Mouse (Mus musculus) hindbrain, embryonic 13.5 days (tissue): Measurements from ENCODE around the gene Gpr15. TPM values are rescaled to one million over a fixed set of nuclear protein-coding genes. Genes with fewer than 3 reads are reported as not detected.

Experiments used
- ATAC-seq: fragments of 200-750 bp; cut with Nextera tagmentation; 2 replicates; pipeline ENCODE4 v1.8.0; 2017; ENCODE audit warnings: moderate TSS enrichment; ENCODE audit not compliant: low FRiP score
- H3K27ac ChIP-seq: fragments of 300-500 bp; sonication (generic); 2 replicates; pipeline ENCODE4 v1.5.1; 2015; ENCODE audit warnings: inconsistent platforms, mild to moderate bottlenecking, moderate library complexity
- H3K27me3 ChIP-seq: fragments of 300-500 bp; sonication (generic); 2 replicates; pipeline ENCODE4 v1.6.1; 2015; ENCODE audit warnings: mild to moderate bottlenecking, inconsistent platforms
- H3K36me3 ChIP-seq: fragments of 300-500 bp; sonication (generic); 2 replicates; pipeline ENCODE4 v1.6.1; 2015; ENCODE audit warnings: mild to moderate bottlenecking, inconsistent platforms
- H3K4me1 ChIP-seq: fragments of 300-500 bp; sonication (generic); replicated peaks from 2 replicates; pipeline ENCODE4 v1.6.1; 2015; ENCODE audit warnings: inconsistent platforms
- H3K4me2 ChIP-seq: fragments of 300-500 bp; sonication (generic); 2 replicates; pipeline ENCODE4 v1.6.1; 2015; ENCODE audit warnings: inconsistent platforms, mild to moderate bottlenecking, moderate library complexity
- H3K4me3 ChIP-seq: fragments of 300-500 bp; sonication (generic); 2 replicates; pipeline ENCODE4 v1.5.1; 2015; ENCODE audit warnings: mild to moderate bottlenecking, inconsistent platforms
- H3K9ac ChIP-seq: fragments of 300-500 bp; sonication (generic); 2 replicates; pipeline ENCODE4 v1.6.1; 2015; ENCODE audit warnings: mild to moderate bottlenecking, inconsistent platforms
- H3K9me3 ChIP-seq: fragments of 300-500 bp; sonication (generic); 2 replicates; pipeline ENCODE4 v1.6.1; 2016; ENCODE audit warnings: inconsistent platforms
- WGBS: fragments of 180-500 bp; shearing (Covaris S2); methylation state at CpG from one replicate; pipeline ENCODE4 v1.1.7; 2015; 5-methylcytosine and 5-hydroxymethylcytosine counted together
- polyA plus RNA-seq: library from polyadenylated mRNA; unstranded; fragments of >200 nt; fragmentation: Nextera tagmentation; extraction: Ambion mirVana; gene quantifications from 2 replicates; pipeline ENCODE4 v1.2.1, GENCODE M21; 2015

The Gpr15 gene
- polyA plus RNA-seq, 1 experiment from 2014 or later = not detected

GRCm38 (mm10) chr16:58697261-58697660 is 21.6 kb downstream of the Gpr15 start:
- Histone ChIP-seq H3K4me2 (no peak overlapping the region), H3K9ac (no peak overlapping the region), H3K9me3 (no peaks in the 10 kb centered on the region), H3K4me3 (no peak overlapping the region), H3K4me1 (no peaks in the 10 kb centered on the region), H3K27ac (no peak overlapping the region), H3K36me3 (no peaks in the 10 kb centered on the region), H3K27me3 (no peaks in the 10 kb centered on the region)
- WGBS = 100% methylated on average over 1 of the region's 1 CpGs
- no peak for ATAC-seq

- H3K4me1 ChIP-seq = no peaks in the 10 kb centered on the region
- H3K4me3 ChIP-seq = no peak overlapping the region
- H3K27ac ChIP-seq = no peak overlapping the region
- no peaks in the 10 kb centered on the region for H3K27me3 ChIP-seq
- no peak overlapping the region for H3K9ac ChIP-seq
- no peaks in the 10 kb centered on the region for H3K9me3 ChIP-seq
- H3K36me3 ChIP-seq = no peaks in the 10 kb centered on the region
- WGBS = 86% methylated on average over 3 of the region's 3 CpGs
- no peak for ATAC-seq
- H3K4me2 ChIP-seq = no peak overlapping the region
These were observed 22.1 kb downstream of the Gpr15 start for GRCm38 (mm10) chr16:58696796-58697195.

- H3K9me3 ChIP-seq = no peaks in the 10 kb centered on the region
- no peak overlapping the region for H3K4me2 ChIP-seq
- no peaks in the 10 kb centered on the region for H3K4me1 ChIP-seq
- H3K4me3 ChIP-seq = no peak overlapping the region
- H3K27me3 ChIP-seq = no peaks in the 10 kb centered on the region
- H3K9ac ChIP-seq = no peak overlapping the region
- H3K36me3 ChIP-seq = no peaks in the 10 kb centered on the region
- 92% methylated on average over 5 of the region's 5 CpGs for WGBS
- no peak overlapping the region for H3K27ac ChIP-seq
- no peak for ATAC-seq
These were observed 24.8 kb downstream of the Gpr15 start for GRCm38 (mm10) chr16:58694091-58694490.

GRCm38 (mm10) chr16:58690322-58690732 is 28.5 kb downstream of the Gpr15 start:
- no peak overlapping the region for H3K27ac ChIP-seq
- H3K27me3 ChIP-seq = no peaks in the 10 kb centered on the region
- WGBS = 90% methylated on average over 5 of the region's 5 CpGs
- no peak overlapping the region for H3K4me3 ChIP-seq
- no peaks in the 10 kb centered on the region for H3K36me3 ChIP-seq
- no peak overlapping the region for H3K4me2 ChIP-seq
- no peak for ATAC-seq
- H3K9me3 ChIP-seq = no peaks in the 10 kb centered on the region
- H3K9ac ChIP-seq = no peak overlapping the region
- H3K4me1 ChIP-seq = no peaks in the 10 kb centered on the region

GRCm38 (mm10) chr16:58689555-58690169 is 29.2 kb downstream of the Gpr15 start:
- 90% methylated on average over 5 of the region's 5 CpGs for WGBS
- no peak for ATAC-seq
- no peaks in the 10 kb centered on the region for H3K4me1 ChIP-seq
- H3K27me3 ChIP-seq = no peaks in the 10 kb centered on the region
- H3K27ac ChIP-seq = no peak overlapping the region
- no peak overlapping the region for H3K4me2 ChIP-seq
- no peak overlapping the region for H3K4me3 ChIP-seq
- no peaks in the 10 kb centered on the region for H3K9me3 ChIP-seq
- no peaks in the 10 kb centered on the region for H3K36me3 ChIP-seq
- H3K9ac ChIP-seq = no peak overlapping the region

- Histone ChIP-seq H3K4me2 (no peak overlapping the region), H3K4me3 (no peak overlapping the region), H3K36me3 (no peaks in the 10 kb centered on the region), H3K27me3 (no peaks in the 10 kb centered on the region), H3K9ac (no peak overlapping the region), H3K9me3 (no peaks in the 10 kb centered on the region), H3K27ac (no peak overlapping the region), H3K4me1 (no peaks in the 10 kb centered on the region)
- WGBS = 97% methylated on average over 1 of the region's 1 CpGs
- no peak for ATAC-seq
These were observed 30.3 kb downstream of the Gpr15 start for GRCm38 (mm10) chr16:58688534-58688933.

- H3K9me3 ChIP-seq = no peaks in the 10 kb centered on the region
- no peak for ATAC-seq
- no peak overlapping the region for H3K4me3 ChIP-seq
- H3K27me3 ChIP-seq = no peaks in the 10 kb centered on the region
- no peaks in the 10 kb centered on the region for H3K4me1 ChIP-seq
- H3K4me2 ChIP-seq = no peak overlapping the region
- peaks cover 8% of the 10 kb centered on the region; the same call in 1 of the 2 replicates for H3K36me3 ChIP-seq
- H3K27ac ChIP-seq = no peak overlapping the region
- no peak overlapping the region for H3K9ac ChIP-seq
- WGBS = 85% methylated on average over 20 of the region's 20 CpGs
These were observed 33.0 kb downstream of the Gpr15 start for GRCm38 (mm10) chr16:58685548-58686537.

GRCm38 (mm10) chr16:58684537-58684936 is 34.3 kb downstream of the Gpr15 start:
- no peak overlapping the region for H3K4me2 ChIP-seq
- no peaks in the 10 kb centered on the region for H3K9me3 ChIP-seq

GRCm38 (mm10) chr16:58683911-58684310 is 35.0 kb downstream of the Gpr15 start:
- H3K9me3 ChIP-seq = no peaks in the 10 kb centered on the region
- H3K27me3 ChIP-seq = no peaks in the 10 kb centered on the region
- ATAC-seq = no peak
- H3K36me3 ChIP-seq = peaks cover 13% of the 10 kb centered on the region; the same call in 1 of the 2 replicates
- H3K9ac ChIP-seq = no peak overlapping the region
- no peak overlapping the region for H3K4me2 ChIP-seq
- H3K4me1 ChIP-seq = no peaks in the 10 kb centered on the region
- WGBS = 98% methylated on average over 4 of the region's 4 CpGs
- no peak overlapping the region for H3K4me3 ChIP-seq
- no peak overlapping the region for H3K27ac ChIP-seq

More at GRCm38 (mm10) chr16:58684537-58684936, 34.3 kb downstream of the Gpr15 start:
- H3K4me3 ChIP-seq = no peak overlapping the region
- peaks cover 13% of the 10 kb centered on the region; the same call in 1 of the 2 replicates for H3K36me3 ChIP-seq
- H3K27ac ChIP-seq = no peak overlapping the region
- H3K4me1 ChIP-seq = no peaks in the 10 kb centered on the region
- ATAC-seq = no peak
- no peaks in the 10 kb centered on the region for H3K27me3 ChIP-seq
- H3K9ac ChIP-seq = no peak overlapping the region

GRCm38 (mm10) chr16:58682870-58683269 is 36.0 kb downstream of the Gpr15 start:
- 88% methylated on average over 7 of the region's 7 CpGs for WGBS

GRCm38 (mm10) chr16:58682046-58682445 is 36.8 kb downstream of the Gpr15 start:
- no peak overlapping the region for H3K4me3 ChIP-seq
- no peak for ATAC-seq
- H3K9ac ChIP-seq = no peak overlapping the region
- no peak overlapping the region for H3K4me2 ChIP-seq
- no peaks in the 10 kb centered on the region for H3K27me3 ChIP-seq
- no peaks in the 10 kb centered on the region for H3K9me3 ChIP-seq
- peaks cover 28% of the 10 kb centered on the region for H3K36me3 ChIP-seq
- WGBS = 96% methylated on average over 6 of the region's 6 CpGs
- no peaks in the 10 kb centered on the region for H3K4me1 ChIP-seq
- H3K27ac ChIP-seq = no peak overlapping the region

More at GRCm38 (mm10) chr16:58682870-58683269, 36.0 kb downstream of the Gpr15 start:
- Histone ChIP-seq H3K27ac (no peak overlapping the region), H3K4me3 (no peak overlapping the region), H3K4me2 (no peak overlapping the region), H3K36me3 (peaks cover 20% of the 10 kb centered on the region), H3K27me3 (no peaks in the 10 kb centered on the region), H3K4me1 (no peaks in the 10 kb centered on the region), H3K9me3 (no peaks in the 10 kb centered on the region), H3K9ac (no peak overlapping the region)
- no peak for ATAC-seq

- no peaks in the 10 kb centered on the region for H3K9me3 ChIP-seq
- no peak overlapping the region for H3K4me3 ChIP-seq
- ATAC-seq = no peak
- no peak overlapping the region for H3K27ac ChIP-seq
- H3K4me1 ChIP-seq = no peaks in the 10 kb centered on the region
- H3K9ac ChIP-seq = no peak overlapping the region
- no peak overlapping the region for H3K4me2 ChIP-seq
- WGBS = 80% methylated on average over 7 of the region's 7 CpGs
- peaks cover 53% of the 10 kb centered on the region for H3K36me3 ChIP-seq
- H3K27me3 ChIP-seq = no peaks in the 10 kb centered on the region
These were observed 40.2 kb downstream of the Gpr15 start for GRCm38 (mm10) chr16:58678660-58679059.
